Mouse (Mus musculus) CD4-positive, CD25-positive, alpha-beta regulatory T cell, adult 2 months (primary cell): ENCODE data around the gene Gm47959.

Experiments
- DNase-seq: peaks from one replicate; pipeline ENCODE4 v3.0.0-alpha.2; 2012; ENCODE audit warnings: low read depth, low spot score

Gm47959 gene

DNA sequence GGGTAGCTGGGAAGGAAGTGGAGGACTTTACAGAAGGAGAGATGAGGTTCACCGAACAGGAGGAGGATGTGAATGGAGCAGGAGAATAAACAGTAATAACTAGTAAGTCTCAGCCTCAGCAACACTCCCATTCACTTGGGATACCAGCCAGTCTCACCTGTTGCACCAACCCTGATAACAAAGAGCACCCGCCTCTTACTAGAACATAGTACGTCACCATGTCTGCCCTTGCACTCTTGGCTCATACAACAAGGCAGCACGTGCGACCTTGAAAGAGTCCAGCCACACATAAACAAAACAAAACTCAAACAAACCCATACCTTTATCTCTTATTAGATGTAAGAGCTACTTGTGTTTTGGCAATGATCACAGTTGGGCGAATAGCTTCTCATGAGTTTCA is 32.2 kb downstream of the Gm47959 start:
- DNase-seq: no peak

GRCm38 (mm10) chr1:83034509-83034908 is 34.2 kb downstream of the Gm47959 start:
- DNase-seq: no peak

DNA sequence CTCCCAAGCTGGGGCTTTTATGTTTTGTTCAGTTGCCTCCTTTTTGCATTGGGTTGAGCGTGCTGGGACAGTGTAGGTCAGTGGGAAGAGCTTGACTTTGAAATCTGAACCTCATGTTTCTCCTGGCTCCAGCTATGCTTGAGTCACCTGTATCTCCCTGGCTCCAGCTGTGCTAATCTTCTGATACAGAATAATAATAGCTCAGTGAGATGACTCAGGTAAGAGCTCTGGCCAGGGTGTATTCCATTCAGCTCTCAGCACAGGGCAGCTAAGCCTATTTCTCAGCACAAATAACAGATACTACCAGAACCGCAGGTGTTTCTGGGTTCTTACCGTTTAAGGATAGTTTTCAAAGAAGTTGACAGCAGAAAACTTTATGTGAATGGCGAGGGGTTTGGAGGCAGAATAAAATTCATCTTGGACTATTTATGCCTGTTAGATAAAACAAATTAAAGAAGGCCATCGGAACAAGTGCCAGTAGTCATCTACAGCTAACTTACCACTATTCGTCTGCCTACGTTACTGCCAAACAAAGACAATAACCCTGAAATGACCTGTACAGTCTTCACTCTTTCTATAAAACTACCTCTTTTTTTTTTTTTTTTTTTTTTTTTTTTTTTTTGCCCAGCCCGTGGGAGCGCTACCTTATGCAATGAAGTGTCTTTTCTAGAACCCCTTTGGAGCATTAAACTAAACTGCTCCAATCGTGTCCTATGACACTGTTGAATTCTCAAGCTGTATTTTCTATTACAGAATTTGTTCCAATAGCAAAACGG is 36.7 kb downstream of the Gm47959 start:
- DNase-seq: no peak

GRCm38 (mm10) chr1:83038109-83038672 is 37.8 kb downstream of the Gm47959 start, which contains the start of gene Slc19a3:
Slc19a3 (minus strand) TSS chr1:83038448.
- peak; percentile 9 for DNase-seq

- DNase-seq: no peak
These were observed 38.7 kb downstream of the Gm47959 start for GRCm38 (mm10) chr1:83039080-83039479.

DNA sequence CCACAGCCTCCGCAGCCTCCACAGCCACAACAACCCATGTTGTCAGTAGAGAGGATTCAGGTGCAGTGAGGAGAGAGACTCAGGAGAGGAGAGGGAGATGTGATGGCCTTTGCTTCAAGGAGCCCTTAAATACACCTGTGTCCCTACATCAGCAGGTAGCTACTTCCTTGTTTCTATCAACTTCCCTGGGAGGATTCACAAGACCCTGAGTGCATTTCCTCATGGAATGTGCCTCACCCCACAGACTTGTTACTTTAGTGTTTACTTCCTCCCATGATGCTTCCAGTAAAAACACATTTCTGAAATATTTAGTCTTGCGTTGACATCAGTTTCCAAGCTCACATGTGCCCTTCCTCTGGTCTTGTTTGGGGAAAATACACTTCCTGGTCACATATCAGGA is 42.0 kb downstream of the Gm47959 start, which contains the start of gene Krtap28-10:
TSS of gene Krtap28-10 (minus strand) at position 101 of the 400 bp plus-strand sequence.
- no peak for DNase-seq

- peak; percentile 6 for DNase-seq
These were observed 44.6 kb downstream of the Gm47959 start, which contains the start of gene Gm47969 for GRCm38 (mm10) chr1:83044882-83045427. Gm47969 (plus strand) TSS chr1:83044932.
